Mouse (Mus musculus): ENCODE results near the gene Desi1. TPM values are rescaled to one million over a fixed set of nuclear protein-coding genes. Genes with fewer than 3 reads are reported as not detected.
"Not testable (repeated sequence)": the region's sequence is repeated elsewhere in the genome, so short reads cannot be mapped to it uniquely, and the experiment has no call there.

Desi1 gene
- polyA plus RNA-seq, 1 experiment from 2014 or later: 42.2 TPM

- WGBS: 96% methylated on average over 23 of the region's 23 CpGs
- Histone ChIP-seq H3K4me1 (replicated peaks) (no peaks in the 10 kb centered on the region), H3K36me3 (no peaks in the 10 kb centered on the region), H3K9ac (no peak within 1 kb of the TSS), H3K27ac (no peak within 1 kb of the TSS), H3K4me2 (no peak within 1 kb of the TSS), H3K4me3 (no peak within 1 kb of the TSS), H3K27me3 (no peaks in the 10 kb centered on the region), H3K9me3 (no peaks in the 10 kb centered on the region)
- ATAC-seq (ENCODE audit: low FRiP score): no peak
These were observed 53.3 kb downstream of the Desi1 start, which contains the start of gene 1700029P11Rik for GRCm38 (mm10) chr15:81980321-81980720. Gene 1700029P11Rik (plus strand): TSS chr15:81980540.

DNA sequence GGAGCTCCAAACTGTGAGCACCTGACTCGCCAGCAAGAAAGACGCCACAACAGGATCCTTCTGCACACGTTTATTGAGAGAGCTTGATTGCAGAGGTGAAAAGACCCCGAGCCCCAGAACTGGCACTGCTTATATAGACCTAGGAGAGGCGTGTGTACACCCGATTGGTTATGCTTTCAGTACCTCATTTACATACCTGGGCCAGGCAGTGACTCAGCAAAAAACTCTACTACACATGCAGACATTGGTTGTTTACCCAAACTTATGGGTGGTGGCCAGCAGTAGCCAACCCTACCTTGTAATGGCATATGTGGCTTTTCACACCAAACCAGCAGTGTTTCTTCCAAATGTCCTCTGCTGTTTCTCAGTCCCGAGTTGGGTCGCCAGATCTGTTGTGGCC lies 58.5 kb downstream of the Desi1 start:
- not testable (repeated sequence) for H3K4me2 ChIP-seq; ATAC-seq (ENCODE audit: low FRiP score); H3K9ac ChIP-seq; H3K27ac ChIP-seq; H3K36me3 ChIP-seq; H3K27me3 ChIP-seq; H3K4me3 ChIP-seq; H3K4me1 ChIP-seq (replicated peaks); H3K9me3 ChIP-seq
- WGBS: 93% methylated on average over 8 of the region's 8 CpGs

DNA sequence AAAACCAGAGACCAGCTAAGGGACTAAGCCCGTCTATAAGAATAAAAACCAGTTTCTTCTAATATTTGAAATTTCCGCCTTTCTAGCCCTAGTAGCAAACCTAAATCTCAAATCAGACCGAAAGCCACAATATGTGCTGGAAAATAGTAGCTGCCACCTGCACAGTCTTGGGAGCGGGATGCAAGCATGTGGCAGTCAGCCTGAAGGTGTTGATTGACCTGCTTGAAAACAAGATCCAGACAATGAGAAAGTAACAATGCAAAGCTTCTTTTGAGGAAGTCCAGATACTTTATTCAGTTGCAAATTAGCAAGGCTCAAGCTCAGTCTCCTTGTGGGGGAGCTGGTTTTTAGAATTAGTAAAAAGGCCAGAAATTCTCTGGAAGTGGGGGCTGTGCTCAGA lies 63.2 kb downstream of the Desi1 start:
- WGBS: 85% methylated on average over 4 of the region's 4 CpGs
- H3K4me3 ChIP-seq; H3K4me2 ChIP-seq; H3K36me3 ChIP-seq; H3K9me3 ChIP-seq; H3K9ac ChIP-seq; H3K27me3 ChIP-seq; H3K4me1 ChIP-seq (replicated peaks); H3K27ac ChIP-seq; ATAC-seq (ENCODE audit: low FRiP score): not testable (repeated sequence)

DNA sequence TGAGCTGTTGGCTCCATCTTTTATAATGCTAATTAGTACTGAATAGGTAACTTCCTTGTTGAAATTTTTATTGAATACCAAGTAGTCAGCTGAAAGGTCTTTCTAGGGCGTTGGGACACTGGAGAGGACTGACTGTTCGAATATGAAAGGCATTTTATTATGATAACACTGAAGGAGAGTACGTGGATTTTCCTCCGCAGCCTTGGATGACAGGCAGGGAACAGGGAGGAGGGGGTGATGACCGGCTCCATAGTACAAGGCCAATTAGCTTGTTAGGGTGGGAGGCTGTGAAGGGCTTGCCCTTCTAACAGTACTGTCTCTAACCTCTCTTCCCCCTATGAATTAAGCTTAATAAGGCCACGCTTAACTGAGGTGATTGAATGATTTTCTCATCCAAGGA lies 64.0 kb downstream of the Desi1 start:
- 77% methylated on average over 6 of the region's 6 CpGs for WGBS
- H3K9ac ChIP-seq; ATAC-seq (ENCODE audit: low FRiP score); H3K27me3 ChIP-seq; H3K9me3 ChIP-seq; H3K36me3 ChIP-seq; H3K4me3 ChIP-seq; H3K4me2 ChIP-seq; H3K27ac ChIP-seq; H3K4me1 ChIP-seq (replicated peaks): not testable (repeated sequence)

DNA sequence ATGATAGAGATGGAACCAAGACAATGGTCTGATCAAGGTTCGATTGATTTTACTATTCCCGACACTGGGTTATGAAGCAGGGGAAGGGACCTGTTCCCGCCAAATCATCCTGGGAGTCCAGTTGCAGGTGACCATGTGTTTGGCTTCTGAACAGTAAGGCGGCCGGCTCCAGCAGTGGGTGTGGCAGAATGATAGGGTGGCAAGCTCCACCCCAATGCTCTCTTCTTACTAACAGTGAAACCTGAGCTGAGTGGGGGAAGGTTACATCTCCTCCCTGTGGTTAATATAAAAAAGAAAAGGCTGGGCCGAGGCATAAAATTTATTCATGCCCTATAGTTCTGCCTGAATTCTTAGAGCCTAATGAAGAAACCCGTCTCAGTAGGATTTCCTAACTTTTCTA lies 64.5 kb downstream of the Desi1 start:
- Histone ChIP-seq H3K27ac (no peak overlapping the region), H3K9me3 (peaks cover 9% of the 10 kb centered on the region), H3K36me3 (no peaks in the 10 kb centered on the region), H3K27me3 (no peaks in the 10 kb centered on the region), H3K4me3 (no peak overlapping the region), H3K4me1 (replicated peaks) (no peaks in the 10 kb centered on the region), H3K9ac (no peak overlapping the region), H3K4me2 (no peak overlapping the region)
- WGBS: 80% methylated on average over 7 of the region's 7 CpGs
- no peak for ATAC-seq (ENCODE audit: low FRiP score)

- no peak overlapping the region for H3K9ac ChIP-seq
- no peaks in the 10 kb centered on the region for H3K27me3 ChIP-seq
- no peak for ATAC-seq (ENCODE audit: low FRiP score)
- no peaks in the 10 kb centered on the region for H3K4me1 ChIP-seq (replicated peaks)
- H3K36me3 ChIP-seq: no peaks in the 10 kb centered on the region
- 72% methylated on average over 2 of the region's 2 CpGs for WGBS
- peaks cover 9% of the 10 kb centered on the region for H3K9me3 ChIP-seq
- H3K4me2 ChIP-seq: no peak overlapping the region
- no peak overlapping the region for H3K27ac ChIP-seq
- H3K4me3 ChIP-seq: no peak overlapping the region
These were observed 65.2 kb downstream of the Desi1 start for GRCm38 (mm10) chr15:81968447-81968846.

- peaks cover 9% of the 10 kb centered on the region for H3K9me3 ChIP-seq
- no peak overlapping the region for H3K9ac ChIP-seq
- H3K27ac ChIP-seq: no peak overlapping the region
- ATAC-seq (ENCODE audit: low FRiP score): no peak
- no peaks in the 10 kb centered on the region for H3K4me1 ChIP-seq (replicated peaks)
- H3K36me3 ChIP-seq: no peaks in the 10 kb centered on the region
- H3K27me3 ChIP-seq: no peaks in the 10 kb centered on the region
- WGBS: 92% methylated on average over 5 of the region's 5 CpGs
- no peak overlapping the region for H3K4me2 ChIP-seq
- H3K4me3 ChIP-seq: no peak overlapping the region
These were observed 65.8 kb downstream of the Desi1 start for GRCm38 (mm10) chr15:81967821-81968220.

DNA sequence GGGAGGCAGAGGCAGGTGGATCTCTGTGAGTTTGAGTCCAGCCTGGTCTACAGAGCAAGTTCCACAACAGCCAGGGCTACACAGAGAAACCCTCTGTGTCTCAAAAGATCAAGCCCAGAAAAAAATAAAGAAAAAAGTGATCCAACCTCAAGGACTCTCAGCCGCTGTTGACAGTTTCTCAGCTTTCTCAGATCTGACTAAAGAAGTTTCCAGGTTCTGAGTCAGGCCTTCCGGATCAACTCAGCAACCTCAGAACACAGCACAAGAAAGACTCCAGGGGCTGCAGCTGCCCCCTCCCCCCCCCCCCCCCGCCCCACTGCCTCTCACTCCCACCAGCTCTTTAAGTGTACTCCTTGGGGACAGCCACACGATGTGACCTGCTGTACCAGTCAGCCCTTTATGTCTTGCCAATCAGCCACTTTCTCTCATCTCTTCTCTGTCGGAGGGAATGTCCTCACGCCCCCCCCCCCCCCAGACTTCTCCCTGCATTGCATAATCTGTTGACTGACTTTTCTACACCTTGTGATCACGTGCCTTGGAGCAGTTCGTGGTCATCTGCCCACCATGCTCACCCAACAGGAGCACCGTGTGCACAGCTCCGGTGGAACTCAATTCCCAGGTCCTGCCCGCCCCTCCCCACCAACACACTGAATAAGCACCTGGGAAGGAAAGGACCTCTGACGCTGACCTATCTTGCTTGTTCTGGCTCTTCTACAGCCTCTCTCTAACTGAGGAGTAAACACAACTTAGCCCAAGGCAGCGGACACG lies 67.4 kb downstream of the Desi1 start:
- no peak overlapping the region for H3K9ac ChIP-seq
- WGBS: 87% methylated on average over 13 of the region's 14 CpGs
- no peaks in the 10 kb centered on the region for H3K4me1 ChIP-seq (replicated peaks)
- H3K4me2 ChIP-seq: no peak overlapping the region
- no peak overlapping the region for H3K27ac ChIP-seq
- no peaks in the 10 kb centered on the region for H3K36me3 ChIP-seq
- no peak overlapping the region for H3K4me3 ChIP-seq
- H3K9me3 ChIP-seq: peaks cover 3% of the 10 kb centered on the region
- ATAC-seq (ENCODE audit: low FRiP score): no peak
- no peaks in the 10 kb centered on the region for H3K27me3 ChIP-seq

GRCm38 (mm10) chr15:81964980-81965545 lies 68.6 kb downstream of the Desi1 start:
- no peak overlapping the region for H3K4me3 ChIP-seq
- no peaks in the 10 kb centered on the region for H3K4me1 ChIP-seq (replicated peaks)
- WGBS: 67% methylated on average over 4 of the region's 4 CpGs
- no peaks in the 10 kb centered on the region for H3K27me3 ChIP-seq
- no peak overlapping the region for H3K27ac ChIP-seq
- peaks cover 3% of the 10 kb centered on the region; the same call in 1 of the 2 replicates for H3K9me3 ChIP-seq
- ATAC-seq (ENCODE audit: low FRiP score): no peak
- H3K36me3 ChIP-seq: no peaks in the 10 kb centered on the region
- no peak overlapping the region for H3K4me2 ChIP-seq
- H3K9ac ChIP-seq: no peak overlapping the region

- Histone ChIP-seq H3K27me3 (no peaks in the 10 kb centered on the region), H3K9ac (no peak overlapping the region), H3K4me3 (no peak overlapping the region), H3K4me1 (replicated peaks) (peaks cover 5% of the 10 kb centered on the region), H3K9me3 (no peaks in the 10 kb centered on the region), H3K36me3 (no peaks in the 10 kb centered on the region), H3K27ac (no peak overlapping the region), H3K4me2 (no peak overlapping the region)
- no peak for ATAC-seq (ENCODE audit: low FRiP score)
- 68% methylated on average over 1 of the region's 1 CpGs for WGBS
These were observed 69.4 kb downstream of the Desi1 start for GRCm38 (mm10) chr15:81964262-81964661.

DNA sequence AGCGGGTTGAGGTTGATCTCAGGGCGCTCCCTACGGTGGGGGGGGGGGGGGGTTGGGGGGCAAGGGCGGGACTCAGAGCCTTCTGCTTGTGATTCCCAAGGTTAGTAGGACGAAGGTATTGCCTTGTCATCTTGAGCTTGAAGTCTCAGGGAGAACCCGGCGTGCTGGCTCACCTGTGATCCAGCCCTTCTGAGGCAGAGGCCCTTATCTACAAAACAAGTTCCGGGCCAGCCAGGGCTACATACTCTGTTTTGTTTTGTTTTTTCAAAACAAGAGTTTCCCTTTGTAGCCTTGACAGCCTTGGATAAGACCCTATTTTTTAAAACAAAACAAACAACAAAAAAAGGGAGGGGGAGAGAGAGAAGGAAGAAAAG lies 72.6 kb downstream of the Desi1 start:
- ATAC-seq (ENCODE audit: low FRiP score): no peak
- Histone ChIP-seq H3K4me3 (peak overlapping the region; percentile 60), H3K4me2 (peak overlapping the region; percentile 86), H3K9ac (0 out of 2 replicates have a peak overlapping the region, but pooled peaks have one; percentile 29), H3K9me3 (no peaks in the 10 kb centered on the region), H3K27ac (peak overlapping the region; percentile 23; the same call in 1 of the 2 replicates), H3K27me3 (no peaks in the 10 kb centered on the region), H3K36me3 (peaks cover 8% of the 10 kb centered on the region; the same call in 1 of the 2 replicates), H3K4me1 (replicated peaks) (peaks cover 13% of the 10 kb centered on the region)
- 2% methylated on average over 6 of the region's 8 CpGs for WGBS

DNA sequence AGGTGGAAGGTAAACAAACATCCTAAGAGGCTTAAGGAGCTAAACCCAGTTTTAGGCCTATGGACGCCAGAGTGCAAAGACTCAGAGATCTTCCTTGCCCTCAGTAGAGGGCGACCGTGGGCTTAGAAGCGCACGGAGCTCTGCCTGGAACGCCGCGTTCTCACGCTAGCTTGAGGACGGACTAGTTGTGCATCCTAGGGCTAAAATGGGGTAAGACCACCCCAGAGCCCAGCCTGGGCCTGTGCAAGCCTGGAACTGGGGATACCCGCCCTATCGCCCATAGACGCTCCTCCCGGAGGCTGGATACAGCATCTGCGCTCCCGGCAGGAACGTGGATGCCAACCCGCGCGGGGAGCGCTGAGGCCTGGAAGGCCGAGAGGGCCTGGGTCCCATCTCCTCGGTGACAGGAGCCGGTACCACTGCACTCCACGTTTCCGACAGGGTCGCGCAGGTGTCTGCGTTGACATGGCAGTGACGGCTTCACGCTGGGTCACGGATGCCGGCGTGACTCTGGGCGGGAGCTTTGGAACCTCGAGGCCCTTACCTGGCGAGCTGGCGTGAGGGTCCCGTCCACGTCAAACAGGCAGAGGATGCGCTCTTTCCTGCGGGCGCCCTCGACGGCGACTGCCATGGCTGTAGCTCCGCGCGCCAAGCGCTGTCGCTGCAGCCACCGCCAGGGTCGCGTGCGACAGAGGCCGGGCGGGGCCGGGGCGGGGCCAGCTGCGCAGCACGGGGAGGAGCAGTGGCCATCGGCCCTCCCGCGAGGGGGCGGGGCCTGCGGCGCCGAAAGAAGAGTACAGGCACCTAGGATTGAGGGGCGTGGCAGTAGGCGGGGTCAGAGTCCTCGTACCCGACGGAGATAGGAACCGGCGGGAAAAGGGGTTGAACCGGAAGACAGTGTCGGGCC lies 73.2 kb downstream of the Desi1 start, which contains the start of gene Pmm1:
Gene Pmm1 (minus strand): TSS at position 760 of the 907 bp plus-strand sequence.
- H3K36me3 ChIP-seq: peaks cover 11% of the 10 kb centered on the region
- peak within 1 kb of the TSS; percentile 60 for H3K4me3 ChIP-seq
- peak; percentile 98 for ATAC-seq (ENCODE audit: low FRiP score)
- H3K27ac ChIP-seq: peak within 1 kb of the TSS; percentile 91
- H3K4me2 ChIP-seq: peak within 1 kb of the TSS; percentile 86
- peak within 1 kb of the TSS; percentile 81 for H3K9ac ChIP-seq
- no peaks in the 10 kb centered on the region for H3K9me3 ChIP-seq
- H3K27me3 ChIP-seq: no peaks in the 10 kb centered on the region
- H3K4me1 ChIP-seq (replicated peaks): peaks cover 13% of the 10 kb centered on the region
- under 1% methylated on average over 75 of the region's 77 CpGs for WGBS

Data from hindbrain, embryonic 13.5 days (tissue).